Mouse (Mus musculus) forebrain, embryonic 11.5 days (tissue): Measurements from ENCODE around the gene Gstk1. TPM values are rescaled to one million over a fixed set of nuclear protein-coding genes. Genes with fewer than 3 reads are reported as not detected.
A peak's percentile ranks its signal among the peaks of the same experiment; 100 is the strongest.

Experiments
- ATAC-seq: fragments of 200-750 bp; cut with Nextera tagmentation; replicated peaks from 2 replicates; pipeline ENCODE4 v1.8.0; 2017; ENCODE audit warnings: moderate TSS enrichment; ENCODE audit not compliant: low FRiP score
- DNase-seq: peaks from one replicate; pipeline ENCODE4 v3.0.0-alpha.2; 2017; ENCODE audit warnings: low spot score
- H3K27ac ChIP-seq: fragments of 300-500 bp; sonication (generic); 2 replicates; pipeline ENCODE4 v1.5.1; 2014; ENCODE audit warnings: low read depth, low read length
- H3K27me3 ChIP-seq: fragments of 300-500 bp; sonication (generic); 2 replicates; pipeline ENCODE4 v1.6.1; 2014; ENCODE audit warnings: mild to moderate bottlenecking, low read length, mixed read lengths; ENCODE audit not compliant: control insufficient read depth, insufficient read depth
- H3K36me3 ChIP-seq: fragments of 300-500 bp; sonication (generic); 2 replicates; pipeline ENCODE4 v1.6.1; 2014; ENCODE audit warnings: mild to moderate bottlenecking, low read length, moderate library complexity, mixed read lengths; ENCODE audit not compliant: control insufficient read depth, insufficient read depth
- H3K4me1 ChIP-seq: fragments of 300-500 bp; sonication (generic); replicated peaks from 2 replicates; pipeline ENCODE4 v1.6.1; 2014; ENCODE audit warnings: low read length, mixed read lengths; ENCODE audit not compliant: control insufficient read depth, insufficient read depth
- H3K4me2 ChIP-seq: fragments of 300-500 bp; sonication (generic); 2 replicates; pipeline ENCODE4 v1.6.1; 2014; ENCODE audit warnings: low read depth, mild to moderate bottlenecking, low read length, moderate library complexity, mixed read lengths; ENCODE audit not compliant: severe bottlenecking
- H3K4me3 ChIP-seq: fragments of 300-500 bp; sonication (generic); 2 replicates; pipeline ENCODE4 v1.5.1; 2014; ENCODE audit warnings: low read depth, low read length
- H3K9ac ChIP-seq: fragments of 300-500 bp; sonication (generic); 2 replicates; pipeline ENCODE4 v1.6.1; 2014; ENCODE audit warnings: low read length
- H3K9me3 ChIP-seq: fragments of 300-500 bp; sonication (generic); 2 replicates; pipeline ENCODE4 v1.6.1; 2016; ENCODE audit warnings: low read length, mixed read lengths; ENCODE audit not compliant: control insufficient read depth
- WGBS: fragments of 180-500 bp; shearing (Covaris S2); extraction: QIAGEN DNeasy Blood & Tissue Kit; methylation state at CpG from one replicate; pipeline ENCODE4 v1.1.7; 2014; 5-methylcytosine and 5-hydroxymethylcytosine counted together
- polyA plus RNA-seq: library from polyadenylated mRNA; unstranded; fragments of >200 nt; fragmentation: Nextera tagmentation; extraction: Ambion mirVana; gene quantifications from 2 replicates; pipeline ENCODE4 v1.2.1, GENCODE M21; 2014

Gstk1 gene
- polyA plus RNA-seq, 1 experiment from 2014 or later: 15.2 TPM

DNA sequence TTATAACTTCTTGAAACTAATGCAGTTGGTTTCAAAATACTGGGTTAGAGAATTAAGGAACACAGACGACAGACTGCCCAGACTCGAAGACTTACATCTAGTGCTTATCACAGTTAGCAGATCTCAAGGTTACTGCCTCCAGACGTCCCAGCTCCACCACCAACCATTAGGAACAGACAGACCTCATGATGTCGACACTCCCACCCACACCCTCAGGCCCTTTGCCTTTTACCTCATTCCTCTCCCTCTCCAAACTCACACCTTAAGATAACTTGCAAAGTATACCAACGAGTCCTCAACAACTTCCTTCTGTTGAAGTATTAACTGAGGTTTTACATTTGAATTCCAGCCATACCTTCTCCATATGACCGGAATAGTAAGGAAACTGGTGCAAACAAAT, 14.7 kb downstream of the Gstk1 start:
- Histone ChIP-seq H3K4me2 (no peak overlapping the region), H3K27ac (no peak overlapping the region), H3K36me3 (no peaks in the 10 kb centered on the region), H3K9me3 (no peaks in the 10 kb centered on the region), H3K27me3 (no peaks in the 10 kb centered on the region), H3K4me3 (no peak overlapping the region), H3K4me1 (no peaks in the 10 kb centered on the region), H3K9ac (no peak overlapping the region)
- DNase-seq (no peak), ATAC-seq (no peak)
- 73% methylated on average over 6 of the region's 6 CpGs for WGBS

DNA sequence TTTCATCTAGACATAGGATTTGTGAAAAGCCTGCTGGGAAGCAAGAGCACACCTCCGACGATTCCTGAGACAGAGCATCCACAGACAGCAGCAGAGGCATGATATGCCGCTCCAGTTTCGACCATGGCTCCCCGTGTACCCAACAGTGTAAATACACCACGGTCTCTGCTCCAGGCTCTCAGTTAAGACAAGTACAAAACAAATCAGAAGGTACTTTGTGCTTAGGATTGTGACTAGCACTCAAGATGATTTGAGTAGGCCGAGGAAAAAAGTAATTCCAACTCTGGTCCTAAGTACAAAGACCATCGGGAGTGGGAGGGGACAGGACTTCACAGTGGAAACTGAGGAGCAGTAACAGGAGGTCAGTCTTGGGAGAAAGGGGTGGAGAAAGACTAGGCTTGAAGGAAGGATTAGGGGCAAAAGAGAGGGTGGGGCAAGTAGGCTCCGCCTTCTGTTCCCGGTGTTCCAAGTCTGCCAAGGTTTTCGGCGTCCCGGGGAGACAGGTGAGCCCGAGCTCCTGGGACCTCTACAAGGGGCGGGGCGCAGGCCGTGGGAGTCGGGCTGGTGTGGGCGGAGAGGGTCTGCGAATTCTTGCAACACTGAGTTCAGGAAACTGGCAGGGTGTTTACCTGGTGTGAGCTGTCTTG, 15.9 kb downstream of the Gstk1 start, which contains the start of gene Tmem139:
TSS of gene Tmem139 (plus strand) at position 447 of the 647 bp plus-strand sequence.
- no peaks in the 10 kb centered on the region for H3K36me3 ChIP-seq
- no peak within 1 kb of the TSS for H3K27ac ChIP-seq
- no peak within 1 kb of the TSS for H3K4me3 ChIP-seq
- 20% methylated on average over 20 of the region's 20 CpGs for WGBS
- H3K4me1 ChIP-seq: no peaks in the 10 kb centered on the region
- DNase-seq (no peak), ATAC-seq (no peak)
- H3K4me2 ChIP-seq: peak within 1 kb of the TSS; percentile 28
- H3K9me3 ChIP-seq: no peaks in the 10 kb centered on the region
- peak within 1 kb of the TSS; percentile 21; the same call in 1 of the 2 replicates for H3K9ac ChIP-seq
- H3K27me3 ChIP-seq: no peaks in the 10 kb centered on the region

DNA sequence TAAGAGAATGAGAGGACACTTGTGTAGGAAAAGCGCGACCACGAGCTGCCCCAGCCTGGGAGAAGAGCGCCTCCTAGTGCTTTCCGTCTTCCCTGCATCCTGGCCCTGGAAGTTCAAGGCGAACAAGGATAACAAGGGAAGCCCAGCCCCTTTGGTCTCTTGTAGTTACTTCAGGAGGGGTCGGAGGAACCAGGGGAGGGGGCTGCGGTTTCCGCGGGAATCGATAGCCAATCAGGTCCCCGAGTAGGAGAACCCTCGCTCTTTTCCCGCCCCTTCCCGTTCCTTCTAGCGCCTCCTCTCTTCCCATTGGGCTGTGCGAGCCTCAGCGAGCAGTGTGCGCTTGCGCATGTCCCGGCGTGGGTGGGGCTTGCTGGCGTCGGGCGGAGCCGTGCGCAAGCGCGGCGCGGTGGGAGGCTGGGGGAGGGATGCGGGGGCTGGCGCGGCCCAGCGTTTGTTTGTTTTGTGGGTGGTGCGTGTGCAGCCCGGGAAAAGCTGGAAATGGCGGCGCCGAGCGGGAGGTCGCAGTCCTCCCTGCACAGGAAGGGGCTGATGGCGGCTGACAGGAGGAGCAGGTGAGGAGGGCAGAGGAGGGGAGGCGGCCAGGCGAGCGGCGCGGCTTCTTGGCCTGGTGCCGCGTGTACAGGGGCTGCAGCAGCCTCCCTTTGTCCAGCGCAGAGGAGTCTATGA, 19.0 kb downstream of the Gstk1 start, which contains the start of gene Casp2:
TSS of gene Casp2 (plus strand) at position 360 of the 687 bp plus-strand sequence.
- H3K9ac ChIP-seq: peak within 1 kb of the TSS; percentile 98
- no peaks in the 10 kb centered on the region for H3K9me3 ChIP-seq

DNA sequence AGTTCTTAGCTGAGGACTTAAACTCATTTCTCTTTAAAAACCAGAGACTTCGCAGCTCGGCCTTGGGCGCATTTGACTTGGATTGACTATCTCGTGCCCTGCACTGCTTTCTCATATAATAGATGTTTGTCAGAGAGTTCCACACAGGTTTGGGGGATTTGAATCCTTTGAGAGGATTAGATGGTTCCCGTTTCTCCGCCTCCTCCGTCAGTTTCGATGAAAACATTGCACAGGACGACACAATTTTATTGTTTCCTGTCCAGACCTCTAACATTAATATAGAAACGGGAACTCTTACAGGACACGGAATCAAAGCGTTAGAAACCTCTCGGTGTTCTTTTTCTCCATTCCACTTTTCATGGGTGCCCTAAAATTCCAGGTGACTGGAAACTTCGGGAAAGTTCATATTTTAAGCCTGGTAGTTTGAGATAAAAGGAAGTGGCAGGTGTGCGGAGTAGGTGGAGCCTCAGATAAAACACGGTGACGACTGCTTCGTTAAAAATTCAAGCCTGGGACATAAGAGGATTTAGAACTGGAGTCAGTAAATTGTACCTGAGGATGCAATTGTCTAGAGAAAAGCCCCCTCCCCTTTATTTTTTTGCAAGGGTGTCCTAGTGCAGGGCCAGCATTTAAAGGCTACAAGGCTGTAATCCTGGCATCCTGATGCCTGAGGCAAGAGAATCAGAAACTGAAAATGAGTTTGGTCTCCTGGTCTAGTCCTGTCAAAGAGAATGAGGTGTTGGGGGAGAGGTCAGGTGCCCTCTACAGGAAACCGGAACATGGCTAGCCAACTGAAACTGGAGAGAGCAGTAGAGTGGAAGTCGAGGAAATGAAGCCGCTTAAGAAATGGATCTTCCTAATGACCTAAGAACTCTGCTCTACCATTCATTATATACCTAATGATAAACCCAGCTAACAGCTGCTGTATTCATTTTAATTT, 19.9 kb downstream of the Gstk1 start:
- under 1% methylated on average over 21 of the region's 21 CpGs for WGBS
- DNase-seq (no peak), ATAC-seq (peak; percentile 1; the same call in 1 of the 2 replicates)

More for the DNA sequence above, 19.0 kb downstream of the Gstk1 start, which contains the start of gene Casp2:
- Histone ChIP-seq H3K27ac (peak within 1 kb of the TSS; percentile 71), H3K4me3 (peak within 1 kb of the TSS; percentile 84), H3K27me3 (no peaks in the 10 kb centered on the region), H3K4me1 (no peaks in the 10 kb centered on the region), H3K4me2 (peak within 1 kb of the TSS; percentile 75), H3K36me3 (peaks cover 10% of the 10 kb centered on the region; the same call in 1 of the 2 replicates)
- ATAC-seq (peak; percentile 99), DNase-seq (peak; percentile 99)
- under 1% methylated on average over 48 of the region's 51 CpGs for WGBS

DNA sequence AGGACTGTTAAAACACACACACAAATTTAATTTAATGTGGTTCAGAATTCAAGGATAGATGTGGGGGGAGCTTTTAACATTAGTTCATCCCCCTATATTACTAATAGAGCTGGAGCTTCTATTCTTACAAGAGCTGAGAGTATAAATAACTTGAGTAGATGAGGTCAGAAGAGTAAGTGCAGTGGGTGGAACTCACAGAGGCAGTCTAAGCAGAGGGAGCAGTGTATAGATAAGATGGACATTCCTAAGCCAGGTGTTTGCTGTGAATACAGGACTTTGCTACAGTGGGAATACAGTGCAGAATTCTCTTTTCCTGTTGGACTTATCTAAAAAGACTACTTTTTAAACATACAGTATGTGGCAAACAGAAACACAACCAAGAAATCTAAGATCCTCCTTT, 25.1 kb downstream of the Gstk1 start:
- no peak overlapping the region for H3K9ac ChIP-seq
- no peaks in the 10 kb centered on the region for H3K9me3 ChIP-seq
- DNase-seq: no peak
- no peak overlapping the region for H3K4me2 ChIP-seq
- H3K4me3 ChIP-seq: no peak overlapping the region
- H3K27me3 ChIP-seq: no peaks in the 10 kb centered on the region
- no peak overlapping the region for H3K27ac ChIP-seq
- peaks cover 27% of the 10 kb centered on the region for H3K36me3 ChIP-seq
- no peak for ATAC-seq
- no peaks in the 10 kb centered on the region for H3K4me1 ChIP-seq

More for the DNA sequence above, 19.9 kb downstream of the Gstk1 start:
- H3K36me3 ChIP-seq: peaks cover 14% of the 10 kb centered on the region; the same call in 1 of the 2 replicates
- peak overlapping the region; percentile 98 for H3K9ac ChIP-seq
- no peaks in the 10 kb centered on the region for H3K27me3 ChIP-seq
- H3K27ac ChIP-seq: peak overlapping the region; percentile 71
- H3K9me3 ChIP-seq: no peaks in the 10 kb centered on the region
- no peaks in the 10 kb centered on the region for H3K4me1 ChIP-seq
- peak overlapping the region; percentile 84 for H3K4me3 ChIP-seq
- peak overlapping the region; percentile 75 for H3K4me2 ChIP-seq

DNA sequence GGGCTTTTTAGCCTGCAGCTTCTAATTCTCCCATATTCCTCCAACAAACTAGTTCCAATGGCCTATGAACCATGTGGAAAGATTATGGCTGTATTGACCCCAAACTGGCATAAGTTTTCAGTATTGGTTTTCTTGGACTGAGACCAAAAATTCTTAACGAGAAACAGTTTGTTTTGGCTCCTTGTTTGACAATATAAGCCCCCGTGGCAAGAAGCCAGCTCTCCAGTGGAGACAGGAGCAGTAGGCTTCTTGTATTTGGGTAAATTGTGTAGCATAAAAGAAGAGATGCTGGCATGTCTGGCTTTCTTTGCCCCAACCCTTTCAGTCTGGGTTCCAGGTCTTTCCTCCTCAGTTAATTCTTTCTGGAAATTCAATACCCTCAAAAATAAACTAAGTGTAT, 30.4 kb downstream of the Gstk1 start:
- H3K9ac ChIP-seq: no peak overlapping the region
- ATAC-seq: no peak
- no peak for DNase-seq
- no peaks in the 10 kb centered on the region for H3K4me1 ChIP-seq
- H3K27ac ChIP-seq: no peak overlapping the region
- H3K4me3 ChIP-seq: no peak overlapping the region
- WGBS: 75% methylated on average over 2 of the region's 2 CpGs
- H3K36me3 ChIP-seq: peaks cover 25% of the 10 kb centered on the region
- H3K9me3 ChIP-seq: no peaks in the 10 kb centered on the region
- no peak overlapping the region for H3K4me2 ChIP-seq
- H3K27me3 ChIP-seq: no peaks in the 10 kb centered on the region

DNA sequence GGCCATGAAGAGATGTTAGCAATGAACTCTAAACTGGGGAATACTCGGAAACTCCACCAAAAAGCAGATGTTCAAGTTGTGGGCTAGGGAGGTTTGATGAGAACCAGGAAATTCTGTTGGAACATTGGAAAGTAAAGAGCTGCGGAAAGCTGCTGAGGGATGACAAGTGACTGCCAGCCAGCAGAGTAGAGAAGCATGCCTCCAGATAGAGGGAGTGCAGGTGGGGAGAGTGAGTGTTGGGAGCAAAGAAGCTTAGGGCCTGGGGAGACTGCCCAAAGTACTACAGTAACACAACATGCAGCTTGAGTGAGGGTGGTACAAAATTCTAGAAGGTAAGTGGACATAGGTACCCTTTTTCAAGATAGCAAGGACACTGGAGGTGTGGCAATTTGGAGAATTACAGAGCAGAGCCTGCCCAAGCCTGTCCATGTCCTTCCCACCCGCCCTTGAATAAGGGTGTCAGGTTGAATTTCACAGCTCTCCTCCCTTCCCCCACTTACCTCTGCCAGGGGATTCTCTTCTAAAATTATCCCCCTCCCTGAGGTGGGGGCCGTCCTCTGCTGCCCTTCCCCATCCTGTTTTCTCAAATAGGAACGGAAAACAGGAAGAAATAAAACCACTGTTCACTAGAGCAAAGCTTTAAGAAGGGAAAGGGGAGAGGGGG, 37.3 kb downstream of the Gstk1 start:
- Histone ChIP-seq H3K4me2 (no peak overlapping the region), H3K4me3 (no peak overlapping the region), H3K36me3 (peaks cover 12% of the 10 kb centered on the region), H3K4me1 (no peaks in the 10 kb centered on the region), H3K27me3 (no peaks in the 10 kb centered on the region), H3K27ac (no peak overlapping the region), H3K9me3 (no peaks in the 10 kb centered on the region), H3K9ac (no peak overlapping the region)
- ATAC-seq: peak; percentile 16; the same call in 1 of the 2 replicates
- 81% methylated on average over 5 of the region's 5 CpGs for WGBS
- DNase-seq: no peak

DNA sequence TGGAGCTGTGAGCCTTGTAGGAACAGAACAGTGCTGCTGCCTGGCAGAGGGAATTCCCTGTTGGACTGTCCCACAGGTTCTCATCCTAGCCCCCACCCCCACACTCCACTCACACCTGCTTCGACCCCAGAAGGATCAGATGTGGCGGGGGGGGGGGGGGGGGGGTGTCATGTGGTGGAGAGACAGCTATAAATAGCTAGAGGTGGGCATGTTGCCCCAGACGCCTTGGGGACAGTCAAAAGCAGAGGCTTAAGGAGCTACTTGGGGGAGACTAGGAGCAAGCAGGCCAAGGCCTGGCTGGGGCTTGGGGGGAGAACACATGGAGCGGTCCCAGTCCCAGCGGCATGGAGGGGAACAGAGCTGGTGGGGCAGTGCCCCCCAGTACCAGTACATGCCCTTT, 40.7 kb downstream of the Gstk1 start, which contains the start of gene Clcn1:
TSS of gene Clcn1 (plus strand) at position 238 of the 400 bp plus-strand sequence.
- 87% methylated on average over 4 of the region's 5 CpGs for WGBS
- DNase-seq: no peak
- Histone ChIP-seq H3K36me3 (peaks cover 2% of the 10 kb centered on the region; the same call in 1 of the 2 replicates), H3K27ac (no peak within 1 kb of the TSS), H3K4me3 (no peak within 1 kb of the TSS), H3K4me2 (no peak within 1 kb of the TSS), H3K9me3 (no peaks in the 10 kb centered on the region), H3K9ac (no peak within 1 kb of the TSS), H3K4me1 (no peaks in the 10 kb centered on the region), H3K27me3 (no peaks in the 10 kb centered on the region)
- no peak for ATAC-seq
